Mouse (Mus musculus) hindbrain, embryonic 11.5 days (tissue): ENCODE measurements around the gene Aldh1a2. TPM values are rescaled to one million over a fixed set of nuclear protein-coding genes. Genes with fewer than 3 reads are reported as not detected.

ENCODE experiments used
- ATAC-seq: fragments of 200-750 bp; cut with Nextera tagmentation; 2 replicates; pipeline ENCODE4 v1.8.0; 2017; ENCODE audit warnings: mild to moderate bottlenecking, moderate TSS enrichment, moderate library complexity; ENCODE audit not compliant: low FRiP score
- DNase-seq: peaks from one replicate; pipeline ENCODE4 v3.0.0-alpha.2; 2015; ENCODE audit warnings: low spot score
- H3K27ac ChIP-seq: fragments of 300-500 bp; sonication (generic); 2 replicates; pipeline ENCODE4 v1.5.1; 2014; ENCODE audit warnings: mild to moderate bottlenecking, low read depth, low read length
- H3K27me3 ChIP-seq: fragments of 300-500 bp; sonication (generic); 2 replicates; pipeline ENCODE4 v1.6.1; 2014; ENCODE audit warnings: mild to moderate bottlenecking, low read length, moderate library complexity, mixed read lengths; ENCODE audit not compliant: control insufficient read depth, insufficient read depth
- H3K36me3 ChIP-seq: fragments of 300-500 bp; sonication (generic); 2 replicates; pipeline ENCODE4 v1.6.1; 2014; ENCODE audit warnings: mild to moderate bottlenecking, low read length, moderate library complexity, mixed read lengths; ENCODE audit not compliant: control insufficient read depth, insufficient read depth
- H3K4me1 ChIP-seq: fragments of 300-500 bp; sonication (generic); replicated peaks from 2 replicates; pipeline ENCODE4 v1.6.1; 2014; ENCODE audit warnings: low read length, mixed read lengths; ENCODE audit not compliant: control insufficient read depth, insufficient read depth
- H3K4me2 ChIP-seq: fragments of 300-500 bp; sonication (generic); replicated peaks from 2 replicates; pipeline ENCODE4 v1.6.1; 2014; ENCODE audit warnings: mild to moderate bottlenecking, low read depth, low read length
- H3K4me3 ChIP-seq: fragments of 300-500 bp; sonication (generic); 2 replicates; pipeline ENCODE4 v1.5.1; 2014; ENCODE audit warnings: low read depth, low read length
- H3K9ac ChIP-seq: fragments of 300-500 bp; sonication (generic); 2 replicates; pipeline ENCODE4 v1.6.1; 2014; ENCODE audit warnings: low read depth, low read length
- H3K9me3 ChIP-seq: fragments of 300-500 bp; sonication (generic); 2 replicates; pipeline ENCODE4 v1.6.1; 2016; ENCODE audit warnings: low read length; ENCODE audit not compliant: control insufficient read depth
- WGBS: fragments of 180-500 bp; shearing (Covaris S2); extraction: QIAGEN DNeasy Blood & Tissue Kit; methylation state at CpG from one replicate; pipeline ENCODE4 v1.1.7; 2014; 5-methylcytosine and 5-hydroxymethylcytosine counted together
- polyA plus RNA-seq: library from polyadenylated mRNA; unstranded; fragments of >200 nt; fragmentation: Nextera tagmentation; extraction: Ambion mirVana; gene quantifications from 2 replicates; pipeline ENCODE4 v1.2.1, GENCODE M21; 2014

The Aldh1a2 gene
- polyA plus RNA-seq, 1 experiment from 2014 or later = 11.6 TPM

DNA sequence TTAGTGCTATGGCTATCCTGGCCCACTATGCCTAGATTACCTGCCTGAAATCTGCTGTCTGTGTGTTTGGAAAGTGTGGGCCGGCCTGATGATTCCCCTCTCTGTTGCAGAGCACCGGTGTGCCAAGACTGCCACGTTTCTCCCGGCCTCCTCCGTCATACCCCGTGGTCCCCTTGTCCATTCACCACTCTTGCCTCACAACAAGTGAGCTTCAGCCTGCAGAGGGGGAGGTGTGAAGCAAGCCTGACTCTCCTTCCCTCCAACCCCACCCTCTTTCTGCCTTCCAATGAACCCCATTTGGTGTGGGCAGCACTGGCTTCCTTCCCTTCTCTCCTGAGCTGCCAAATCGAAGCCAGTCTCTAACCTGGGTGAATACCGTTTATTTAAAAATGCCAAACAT, 79.9 kb downstream of the Aldh1a2 start:
- H3K9me3 ChIP-seq = no peaks in the 10 kb centered on the region
- H3K4me3 ChIP-seq = no peak overlapping the region
- no peaks in the 10 kb centered on the region for H3K27me3 ChIP-seq
- no peak overlapping the region for H3K27ac ChIP-seq
- DNase-seq = no peak
- 70% methylated on average over 8 of the region's 8 CpGs for WGBS
- H3K9ac ChIP-seq = no peak overlapping the region
- no peak for ATAC-seq
- no peaks in the 10 kb centered on the region for H3K36me3 ChIP-seq
- no peak overlapping the region for H3K4me2 ChIP-seq
- H3K4me1 ChIP-seq = no peaks in the 10 kb centered on the region

DNA sequence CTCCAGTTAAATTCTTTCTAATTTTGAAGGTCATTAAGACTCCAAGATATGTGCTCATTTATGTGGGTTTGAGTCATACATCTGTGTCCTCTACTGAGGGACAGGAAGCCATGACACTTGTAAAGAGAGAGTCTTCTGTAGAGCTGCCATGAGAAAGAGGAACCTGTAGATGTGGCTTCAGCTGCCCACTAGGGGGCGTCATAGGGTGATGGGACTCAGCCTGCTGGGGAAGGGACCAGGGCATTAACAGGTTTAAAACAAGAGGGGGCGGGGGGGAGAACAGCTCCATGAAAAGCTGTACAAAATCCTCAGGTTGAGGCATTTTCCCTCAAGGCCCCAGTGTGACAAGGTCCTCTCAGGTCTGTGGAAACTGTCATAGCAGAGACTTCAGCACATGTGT, 88.0 kb downstream of the Aldh1a2 start:
- Histone ChIP-seq H3K27ac (no peak overlapping the region), H3K36me3 (no peaks in the 10 kb centered on the region), H3K9me3 (no peaks in the 10 kb centered on the region), H3K4me2 (no peak overlapping the region), H3K9ac (no peak overlapping the region), H3K27me3 (no peaks in the 10 kb centered on the region), H3K4me3 (no peak overlapping the region), H3K4me1 (no peaks in the 10 kb centered on the region)
- WGBS = 48% methylated on average over 2 of the region's 2 CpGs
- DNase-seq (no peak), ATAC-seq (no peak)

DNA sequence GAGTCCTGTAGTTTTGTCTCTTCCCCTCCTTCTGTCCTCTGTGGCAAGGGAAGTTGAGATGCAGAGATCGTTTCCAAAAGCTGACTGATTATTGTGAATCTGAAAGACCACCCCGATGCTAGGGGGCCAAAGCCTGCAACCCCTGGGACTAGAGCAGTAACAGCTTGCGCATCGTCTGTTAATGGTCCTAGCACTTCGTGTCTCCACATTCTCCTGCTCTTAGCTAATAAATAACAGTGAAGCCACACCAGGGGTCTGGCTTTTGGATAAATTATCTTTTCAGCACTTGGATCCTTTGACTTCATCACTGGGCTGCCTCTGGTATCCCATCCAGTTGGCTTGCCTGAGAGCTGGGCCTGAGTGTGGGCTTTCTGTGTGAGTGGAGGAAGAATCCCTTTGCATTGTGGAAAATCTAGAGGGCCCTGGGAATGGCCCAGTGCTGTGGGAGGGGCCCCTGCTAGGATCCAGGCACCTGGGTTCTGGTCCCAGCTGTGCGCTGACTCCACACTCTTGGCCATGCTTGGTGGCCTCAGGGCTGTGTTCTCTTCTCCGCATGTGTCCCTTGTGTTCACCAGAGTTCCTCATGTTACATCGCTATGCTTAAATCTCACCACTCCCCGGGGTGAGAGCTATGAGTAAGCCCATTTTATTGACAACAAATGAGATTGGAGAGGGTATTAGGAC, 91.7 kb downstream of the Aldh1a2 start:
- Histone ChIP-seq H3K4me3 (no peak overlapping the region), H3K9ac (no peak overlapping the region), H3K4me1 (no peaks in the 10 kb centered on the region), H3K4me2 (no peak overlapping the region), H3K36me3 (no peaks in the 10 kb centered on the region), H3K9me3 (no peaks in the 10 kb centered on the region), H3K27me3 (no peaks in the 10 kb centered on the region), H3K27ac (no peak overlapping the region)
- WGBS = 75% methylated on average over 9 of the region's 9 CpGs
- ATAC-seq (no peak), DNase-seq (no peak)

DNA sequence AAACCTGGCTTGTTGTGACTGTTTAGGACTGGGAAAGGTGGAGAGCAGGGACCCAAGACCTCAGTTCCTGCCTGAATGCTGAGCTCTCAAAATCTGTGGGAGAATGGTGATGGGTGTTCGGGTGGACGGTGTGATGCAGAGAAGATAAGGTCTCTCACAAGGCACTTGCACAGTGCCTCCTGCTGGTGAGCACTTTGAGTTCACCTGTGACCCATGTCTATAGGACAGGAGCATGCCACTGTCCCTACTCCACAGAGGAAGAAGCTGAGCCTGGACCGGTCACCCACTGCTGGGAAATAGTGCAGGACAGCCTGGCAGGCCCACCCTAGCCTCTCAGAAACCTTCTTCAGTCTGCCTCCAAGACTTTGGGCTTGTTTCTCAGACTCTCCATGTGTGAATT, 100.4 kb downstream of the Aldh1a2 start:
- Histone ChIP-seq H3K27me3 (no peaks in the 10 kb centered on the region), H3K4me1 (no peaks in the 10 kb centered on the region), H3K4me3 (no peak overlapping the region), H3K27ac (no peak overlapping the region), H3K9ac (no peak overlapping the region), H3K36me3 (no peaks in the 10 kb centered on the region), H3K4me2 (no peak overlapping the region), H3K9me3 (no peaks in the 10 kb centered on the region)
- 94% methylated on average over 3 of the region's 3 CpGs for WGBS
- ATAC-seq (no peak), DNase-seq (no peak)

DNA sequence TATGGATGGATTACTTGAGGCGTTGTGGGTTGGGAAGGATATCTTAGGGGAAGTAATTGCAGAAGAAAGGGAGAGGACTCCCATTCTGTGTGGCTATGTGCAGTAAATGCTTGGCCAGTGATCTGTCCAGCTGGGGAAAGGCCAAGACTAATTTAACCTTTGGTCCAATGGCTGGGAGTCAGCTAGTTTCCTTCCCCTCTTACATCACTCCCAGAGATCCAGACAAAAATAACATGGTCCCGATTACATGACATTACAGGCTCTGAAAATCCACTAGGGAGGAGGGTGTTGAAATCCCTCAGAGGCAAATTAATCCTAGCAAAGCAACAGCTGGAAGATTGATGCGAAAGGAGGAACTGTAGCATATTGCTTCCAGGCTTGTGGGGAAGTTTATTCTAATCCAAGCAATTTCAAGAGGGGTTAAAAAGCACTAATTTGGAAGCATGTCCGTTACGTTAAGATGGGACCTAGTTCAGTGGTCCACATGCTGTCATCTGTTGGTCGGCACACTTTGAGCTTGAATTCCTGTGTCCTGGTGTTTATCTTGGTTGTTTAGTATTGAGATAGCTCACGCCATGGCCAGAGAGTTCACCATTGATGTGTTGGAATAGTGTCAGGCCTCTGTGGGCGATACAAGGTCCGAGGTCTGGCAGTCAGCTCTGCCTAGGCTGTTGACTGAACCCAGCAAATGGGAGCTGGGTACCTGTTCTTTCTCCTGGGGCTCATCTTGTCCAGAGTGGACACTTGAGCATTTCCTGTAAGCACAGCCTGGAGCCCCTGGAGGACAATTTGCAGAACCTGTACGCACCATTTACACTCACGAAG, 101.7 kb downstream of the Aldh1a2 start:
- Histone ChIP-seq H3K9me3 (no peaks in the 10 kb centered on the region), H3K4me1 (no peaks in the 10 kb centered on the region), H3K27ac (no peak overlapping the region), H3K4me3 (no peak overlapping the region), H3K36me3 (no peaks in the 10 kb centered on the region), H3K27me3 (no peaks in the 10 kb centered on the region), H3K4me2 (no peak overlapping the region), H3K9ac (no peak overlapping the region)
- ATAC-seq = no peak
- WGBS = 82% methylated on average over 11 of the region's 11 CpGs
- DNase-seq = no peak

DNA sequence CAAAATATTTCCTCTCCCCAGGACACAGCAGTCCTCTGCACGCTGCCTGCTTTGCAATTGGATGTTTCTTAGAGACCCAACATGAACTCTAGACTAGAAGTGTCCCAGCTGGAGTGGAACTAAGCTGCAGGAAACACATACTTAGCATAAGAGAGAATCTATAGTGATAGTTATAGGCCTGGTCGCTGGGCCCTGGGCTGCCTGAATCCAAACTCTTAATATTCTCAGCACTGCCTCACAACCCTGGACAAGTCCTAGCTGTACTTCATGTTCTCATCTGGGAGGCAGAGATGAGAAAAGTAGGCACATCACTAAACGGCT, 102.3 kb downstream of the Aldh1a2 start:
- no peak overlapping the region for H3K9ac ChIP-seq
- WGBS = 81% methylated on average over 3 of the region's 3 CpGs
- ATAC-seq = no peak

DNA sequence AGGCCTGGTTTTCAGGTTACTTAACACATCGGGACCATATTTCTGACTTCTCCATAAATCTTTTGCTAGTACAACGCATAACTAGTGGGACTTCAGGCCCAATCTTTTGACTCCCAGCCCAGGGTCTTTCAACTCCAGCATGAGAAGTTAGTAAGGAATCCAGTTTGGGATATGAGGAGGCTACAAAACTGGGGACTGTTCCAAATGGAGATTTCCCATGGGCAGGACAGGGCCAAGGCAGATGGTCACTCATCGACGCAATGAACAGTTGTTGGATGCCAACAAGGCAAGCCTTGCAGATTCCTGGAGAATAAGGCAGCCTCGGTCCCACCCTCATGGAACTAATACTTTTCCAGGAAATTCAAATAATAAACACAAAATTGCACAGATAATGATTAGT, 104.2 kb downstream of the Aldh1a2 start:
- Histone ChIP-seq H3K4me1 (no peaks in the 10 kb centered on the region), H3K27ac (no peak overlapping the region), H3K4me3 (no peak overlapping the region), H3K4me2 (no peak overlapping the region), H3K27me3 (no peaks in the 10 kb centered on the region), H3K9ac (no peak overlapping the region), H3K36me3 (no peaks in the 10 kb centered on the region), H3K9me3 (no peaks in the 10 kb centered on the region)
- DNase-seq (no peak), ATAC-seq (no peak)
- 95% methylated on average over 5 of the region's 5 CpGs for WGBS

More for the DNA sequence above, 102.3 kb downstream of the Aldh1a2 start:
- Histone ChIP-seq H3K9me3 (no peaks in the 10 kb centered on the region), H3K27ac (no peak overlapping the region), H3K4me2 (no peak overlapping the region), H3K36me3 (no peaks in the 10 kb centered on the region), H3K4me1 (no peaks in the 10 kb centered on the region), H3K4me3 (no peak overlapping the region), H3K27me3 (no peaks in the 10 kb centered on the region)
- no peak for DNase-seq

DNA sequence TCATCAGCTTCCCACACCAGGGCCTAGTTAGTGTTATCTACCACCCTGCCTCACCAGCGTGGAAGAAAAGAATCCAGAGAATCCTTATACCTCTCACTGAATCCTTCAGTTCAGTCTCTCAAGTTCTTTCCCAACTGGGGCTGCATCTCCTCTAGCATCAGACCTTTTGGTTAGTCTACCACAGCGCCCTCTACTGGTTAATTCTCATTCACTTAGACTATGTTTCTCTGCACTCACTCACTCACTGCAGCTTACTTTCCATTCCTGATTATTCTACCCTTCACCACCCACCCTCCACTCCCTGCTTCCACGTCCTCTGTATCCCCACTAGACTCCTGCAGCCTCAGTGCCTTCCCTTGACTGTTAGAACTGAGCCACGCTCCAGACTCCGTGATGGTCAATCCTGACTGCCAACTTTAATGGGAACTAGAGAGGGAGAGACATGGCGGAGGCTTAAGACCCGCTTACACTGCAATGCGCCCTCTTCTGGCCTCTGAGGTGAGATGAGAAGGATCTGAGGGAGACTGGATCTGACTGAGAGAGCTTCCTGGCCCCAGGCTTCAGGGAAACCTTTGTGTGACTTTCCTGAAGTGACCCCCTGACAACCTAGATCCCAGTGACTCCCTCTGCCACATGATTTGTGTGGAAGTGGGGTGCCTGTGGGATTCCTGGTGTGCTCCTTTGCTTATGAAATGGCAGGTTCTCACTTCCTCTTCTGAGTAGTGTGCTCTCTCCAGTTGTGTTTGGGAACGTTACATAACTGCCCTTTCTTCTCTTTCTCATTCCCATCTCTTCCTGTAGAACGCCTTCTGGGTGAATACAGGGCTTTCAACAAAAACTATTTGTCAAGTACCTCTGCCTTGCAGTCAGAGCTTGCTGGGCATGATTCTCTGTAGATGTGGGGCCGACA, 104.9 kb downstream of the Aldh1a2 start:
- H3K4me3 ChIP-seq = no peak overlapping the region
- H3K4me1 ChIP-seq = no peaks in the 10 kb centered on the region
- no peak for DNase-seq
- H3K9me3 ChIP-seq = no peaks in the 10 kb centered on the region
- H3K9ac ChIP-seq = no peak overlapping the region
- 52% methylated on average over 11 of the region's 11 CpGs for WGBS
- ATAC-seq = no peak
- no peak overlapping the region for H3K27ac ChIP-seq
- no peak overlapping the region for H3K4me2 ChIP-seq
- no peaks in the 10 kb centered on the region for H3K27me3 ChIP-seq
- H3K36me3 ChIP-seq = no peaks in the 10 kb centered on the region
